Mouse (Mus musculus) heart, adult 2 months (tissue): ENCODE measurements at regions not wholly inside any gene's neighbourhood (a gene's known extent, or its start where the extent isn't known, plus 50 kb on each side); places are given as distances from the start of the nearest gene placed in this dataset.

ENCODE experiments used
- DNase-seq, 2 experiments: peaks; one replicate each; pipeline ENCODE4 v3.0.0; 2021
- H3K27ac ChIP-seq: fragments of 200-600 bp; 2 replicates; pipeline ENCODE4 v1.8.1; 2022
- H3K27me3 ChIP-seq: fragments of 200-500 bp; 2 replicates; pipeline ENCODE4 v1.6.1; 2012; ENCODE audit warnings: mild to moderate bottlenecking, low read length, inconsistent platforms, mixed read lengths; ENCODE audit not compliant: control insufficient read depth, insufficient read depth
- H3K36me3 ChIP-seq: fragments of 200-500 bp; 2 replicates; pipeline ENCODE4 v1.6.1; 2012; ENCODE audit warnings: low read length, inconsistent platforms; ENCODE audit not compliant: control insufficient read depth, insufficient read depth
- H3K4me1 ChIP-seq: fragments of 200-500 bp; 2 replicates; pipeline ENCODE4 v1.6.1; 2011; ENCODE audit warnings: low read length; ENCODE audit not compliant: control insufficient read depth, insufficient read depth
- H3K4me3 ChIP-seq: fragments of 200-600 bp; 2 replicates; pipeline ENCODE4 v1.8.1; 2022
- H3K79me2 ChIP-seq: fragments of 200-500 bp; replicated peaks from 2 replicates; pipeline ENCODE4 v1.6.1; 2012; ENCODE audit warnings: mild to moderate bottlenecking, inconsistent platforms, low read length, moderate library complexity, mixed read lengths; ENCODE audit not compliant: control insufficient read depth, insufficient read depth
- H3K9ac ChIP-seq: fragments of 200-500 bp; 2 replicates; pipeline ENCODE4 v1.6.1; 2012; ENCODE audit warnings: low read depth, mild to moderate bottlenecking, control low read depth, inconsistent platforms, low read length, mixed read lengths
- CTCF ChIP-seq: fragments of 200-600 bp; IDR thresholded peaks from 2 replicates; pipeline ENCODE4 v1.8.1; 2022; ENCODE audit warnings: antibody characterized with exemption, mild to moderate bottlenecking, moderate library complexity
- EP300 ChIP-seq: fragments of 200-500 bp; IDR thresholded peaks from 2 replicates; pipeline ENCODE4 v1.6.1; 2011; ENCODE audit warnings: low read depth, low read length, control low read depth; ENCODE audit not compliant: insufficient read depth
- POLR2A ChIP-seq: fragments of 200-500 bp; IDR thresholded peaks from 2 replicates; pipeline ENCODE4 v1.6.1; 2011; ENCODE audit warnings: mild to moderate bottlenecking, low read depth, low read length, control low read depth; ENCODE audit not compliant: insufficient read depth
- WGBS: fragments of 180-500 bp; shearing (Covaris S2); methylation state at CpG from one replicate; pipeline ENCODE4 v1.1.7; 2018; 5-methylcytosine and 5-hydroxymethylcytosine counted together
- intact Hi-C: fragments of 180-260 bp; cut with DNase I; formaldehyde crosslinking; loops from one replicate; pipeline ENCODE4 v1.15.1; 2025

DNA sequence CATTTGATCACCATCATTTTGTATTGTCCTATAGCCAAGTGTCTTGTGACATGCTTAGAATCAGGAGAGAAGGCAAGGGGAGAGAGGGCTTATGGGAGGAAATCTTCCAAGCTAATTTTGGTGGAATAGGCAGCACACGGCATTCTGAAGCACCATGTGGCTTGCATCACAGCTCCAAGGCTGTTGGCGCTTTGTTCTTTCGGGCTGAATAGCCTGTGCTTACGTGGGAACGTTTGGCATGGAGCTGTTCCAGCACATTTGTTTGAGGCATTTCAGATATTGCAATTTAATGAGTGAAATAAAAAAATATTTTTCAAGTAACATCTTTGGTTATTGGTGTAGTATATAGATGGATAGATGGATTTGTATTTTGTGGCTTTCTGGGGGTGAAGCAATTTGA, 598.5 kb upstream of the Nrp1 start:
- Histone ChIP-seq H3K27me3 (no peaks in the 10 kb centered on the region), H3K36me3 (no peaks in the 10 kb centered on the region), H3K4me1 (peaks cover 5% of the 10 kb centered on the region), H3K9ac (no peak overlapping the region), H3K4me3 (no peak overlapping the region), H3K79me2 (no peaks in the 10 kb centered on the region), H3K27ac (no peak overlapping the region)
- DNase-seq, result no peak
- WGBS, result 81% methylated on average over 5 of the region's 5 CpGs
- TF ChIP-seq CTCF (no peak), POLR2A (no peak), EP300 (no peak)
- intact Hi-C loops, result loop anchor here (5.0 kb wide), 2 partner anchors 77 to 597 kb away; partner anchors contain the start of gene Nrp1

DNA sequence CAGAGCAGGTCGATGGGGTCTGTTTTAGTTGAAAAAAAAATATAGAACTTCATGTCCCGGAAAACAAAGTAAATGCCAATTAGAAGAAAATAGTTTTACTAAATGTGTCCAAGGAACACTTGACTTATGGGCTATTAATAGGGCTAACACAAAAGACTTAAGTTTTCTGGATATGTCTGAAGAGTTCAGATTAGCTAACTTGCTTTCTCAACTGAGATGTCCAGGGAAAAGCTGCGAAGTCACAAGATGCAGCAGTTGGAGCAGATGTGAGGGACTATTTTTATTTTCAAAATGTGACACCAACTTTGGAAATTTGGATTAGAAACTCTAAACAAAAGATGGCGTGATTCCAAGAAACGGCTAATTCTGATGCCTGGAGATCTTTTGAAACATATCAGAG, 593.2 kb upstream of the Nrp1 start:
- intact Hi-C loops, result no loop called here
- Histone ChIP-seq H3K27ac (no peak overlapping the region), H3K79me2 (no peaks in the 10 kb centered on the region), H3K36me3 (peaks cover 2% of the 10 kb centered on the region; the same call in 1 of the 2 replicates), H3K27me3 (no peaks in the 10 kb centered on the region), H3K9ac (no peak overlapping the region), H3K4me1 (no peaks in the 10 kb centered on the region; the same call in none of the 2 replicates), H3K4me3 (no peak overlapping the region)
- no peak for TF ChIP-seq EP300
- no peak for DNase-seq
- WGBS, result 48% methylated on average over 5 of the region's 5 CpGs

DNA sequence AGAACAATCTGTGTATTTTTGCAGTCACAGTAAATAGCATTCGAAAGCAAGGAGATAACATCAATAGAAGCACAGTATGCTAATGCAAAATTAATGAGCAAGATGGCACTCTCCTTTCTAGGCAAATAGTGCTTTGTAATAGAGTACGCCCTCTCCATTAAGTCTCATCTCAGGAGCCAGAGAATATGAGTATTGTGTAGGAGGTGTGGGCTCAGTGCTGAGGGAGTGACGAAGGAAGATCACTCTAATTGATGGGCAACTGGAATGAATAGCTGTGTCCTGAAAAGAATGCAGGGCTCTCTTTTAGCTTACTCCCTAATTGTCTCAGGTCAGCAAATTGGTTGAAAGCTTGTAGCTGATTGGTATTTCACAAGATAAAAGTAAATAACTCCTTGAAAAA, 590.1 kb upstream of the Nrp1 start:
- Histone ChIP-seq H3K4me3 (no peak overlapping the region), H3K36me3 (peaks cover 2% of the 10 kb centered on the region; the same call in 1 of the 2 replicates), H3K27ac (no peak overlapping the region), H3K4me1 (no peaks in the 10 kb centered on the region; the same call in none of the 2 replicates), H3K27me3 (no peaks in the 10 kb centered on the region), H3K79me2 (no peaks in the 10 kb centered on the region), H3K9ac (no peak overlapping the region)
- intact Hi-C loops, result no loop called here
- no peak for TF ChIP-seq EP300
- TF ChIP-seq CTCF, result no peak
- no peak for TF ChIP-seq POLR2A
- DNase-seq, result no peak
- WGBS, result 92% methylated on average over 3 of the region's 3 CpGs

DNA sequence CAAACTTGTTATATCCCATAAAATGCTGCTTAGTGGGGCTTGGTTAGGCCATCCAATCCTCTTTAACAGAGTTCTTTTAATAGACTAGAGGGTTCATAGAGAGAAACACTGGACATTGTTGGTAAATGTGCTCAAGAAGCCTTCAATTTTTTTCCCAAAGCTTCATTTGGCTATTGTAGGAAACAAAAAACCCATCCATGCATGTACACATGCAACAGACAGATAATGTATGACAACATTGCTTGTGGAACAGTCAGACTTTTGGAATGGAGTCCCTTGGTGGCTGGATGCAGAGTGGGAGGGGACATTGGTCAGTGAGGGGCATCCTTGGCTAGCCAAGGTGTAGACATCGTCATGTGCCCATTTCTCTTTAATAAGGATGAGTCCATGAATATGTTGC, 588.8 kb upstream of the Nrp1 start:
- Histone ChIP-seq H3K4me1 (no peaks in the 10 kb centered on the region; the same call in none of the 2 replicates), H3K79me2 (no peaks in the 10 kb centered on the region), H3K27me3 (no peaks in the 10 kb centered on the region), H3K36me3 (peaks cover 2% of the 10 kb centered on the region; the same call in 1 of the 2 replicates), H3K9ac (no peak overlapping the region), H3K4me3 (no peak overlapping the region), H3K27ac (no peak overlapping the region)
- no peak for DNase-seq
- TF ChIP-seq POLR2A, result no peak
- TF ChIP-seq EP300, result no peak
- TF ChIP-seq CTCF, result no peak
- intact Hi-C loops, result no loop called here
- WGBS, result 100% methylated on average over 1 of the region's 1 CpGs

- TF ChIP-seq POLR2A, result no peak
- no peak for TF ChIP-seq CTCF
- no peak for TF ChIP-seq EP300
Measured at GRCm38 (mm10) chr8:127771781-127772180, 586.6 kb upstream of the Nrp1 start.

GRCm38 (mm10) chr8:127772415-127772814, 586.0 kb upstream of the Nrp1 start:
- H3K36me3 ChIP-seq, result no peaks in the 10 kb centered on the region
- no peaks in the 10 kb centered on the region for H3K27me3 ChIP-seq
- 92% methylated on average over 3 of the region's 3 CpGs for WGBS
- TF ChIP-seq EP300 (no peak), CTCF (no peak), POLR2A (no peak)
- no peaks in the 10 kb centered on the region for H3K79me2 ChIP-seq
- no peak for DNase-seq
- intact Hi-C loops, result no loop called here
- no peak overlapping the region for H3K4me3 ChIP-seq
- H3K4me1 ChIP-seq, result peaks cover 5% of the 10 kb centered on the region
- H3K9ac ChIP-seq, result no peak overlapping the region
- no peak overlapping the region for H3K27ac ChIP-seq

More at GRCm38 (mm10) chr8:127771781-127772180, 586.6 kb upstream of the Nrp1 start:
- Histone ChIP-seq H3K79me2 (no peaks in the 10 kb centered on the region), H3K36me3 (no peaks in the 10 kb centered on the region), H3K9ac (no peak overlapping the region), H3K27ac (no peak overlapping the region), H3K27me3 (no peaks in the 10 kb centered on the region), H3K4me3 (no peak overlapping the region), H3K4me1 (peaks cover 5% of the 10 kb centered on the region)
- intact Hi-C loops, result no loop called here
- no peak for DNase-seq
- WGBS, result 91% methylated on average over 1 of the region's 1 CpGs
